In genomic region chr8:95235683-95236082, GRCm38 (mm10) we compare ENCODE assay signal across 9 mouse cellular contexts. TPM values are rescaled to one million over a fixed set of nuclear protein-coding genes. Genes with fewer than 3 reads are reported as not detected.
A peak's percentile ranks its signal among the peaks of the same experiment; 100 is the strongest.
DNase-seq lines count a peak whose midpoint lies in the region; ATAC-seq and TF ChIP-seq lines count a peak whose summit lies in the region.
"Had no signal": no experiment of that assay in that cellular context is flagged by ENCODE, and none has a peak within 500 bp of the region (broad histone marks: within the 10 kb centered on the region; RNA-seq: fewer than 3 reads in every experiment).

No protein-coding gene starts in this region.

- DNase-seq in CD4-positive, CD25-positive, alpha-beta regulatory T cell, adult 2 months (ENCODE audit: low read depth, low spot score): peak; percentile 84
- peak; percentile 57 for DNase-seq in c-Kit-positive CD71-positive TER-119-positive erythroid progenitor cells, embryonic 14.5 days (ENCODE audit: low spot score)
- DNase-seq in layer of hippocampus, postnatal 36 days: peak; percentile 66 to 76
- DNase-seq in midbrain, embryonic 11.5 days (ENCODE audit: low spot score, missing footprints): peak; percentile 98
- DNase-seq in spleen, adult 2 months (ENCODE audit: low read depth in 1 of 2, low spot score in 2 of 2): peak; percentile 12 to 68

- no peaks in the 10 kb centered on the region for H3K9me3 ChIP-seq in forebrain, embryonic 13.5 days (replicated peaks)
- no peaks in the 10 kb centered on the region for H3K9me3 ChIP-seq in midbrain, embryonic 11.5 days (ENCODE audit: control insufficient read depth, low read length)
- H3K9me3 ChIP-seq: midbrain, embryonic 12.5 days had no signal

- no peaks in the 10 kb centered on the region for H3K36me3 ChIP-seq in forebrain, embryonic 13.5 days (ENCODE audit: poor library complexity, severe bottlenecking)
- no peaks in the 10 kb centered on the region for H3K36me3 ChIP-seq in midbrain, embryonic 11.5 days (ENCODE audit: control insufficient read depth, insufficient read depth, low read length)
- H3K36me3 ChIP-seq in spleen, adult 2 months (ENCODE audit: control insufficient read depth, insufficient read depth, low read length): no peaks in the 10 kb centered on the region
- H3K36me3 ChIP-seq: midbrain, embryonic 12.5 days had no signal

- ATAC-seq in CD4-positive, CD25-positive, alpha-beta regulatory T cell, adult 4 months: no peak
- ATAC-seq in forebrain, embryonic 13.5 days: peak; percentile 59
- ATAC-seq in hematopoietic stem cell, adult 5-6 weeks (replicated peaks in 1 of 2; ENCODE audit: insufficient read depth in 1 of 2, low FRiP score in 2 of 2, low TSS enrichment in 1 of 2, low read depth in 1 of 2, poor library complexity in 2 of 2, severe bottlenecking in 2 of 2): peak; percentile 60 to 76
- no peak for ATAC-seq in midbrain, embryonic 11.5 days (ENCODE audit: low FRiP score)

- no peak overlapping the region for H3K27ac ChIP-seq in forebrain, embryonic 13.5 days
- H3K27ac ChIP-seq in midbrain, embryonic 11.5 days (ENCODE audit: low read depth, low read length): no peak overlapping the region
- no peak overlapping the region for H3K27ac ChIP-seq in spleen, adult 2 months (ENCODE audit: insufficient read depth, low read length)
- H3K27ac ChIP-seq: midbrain, embryonic 12.5 days had no signal

- 0% methylated on average over 3 of the region's 3 CpGs for WGBS in forebrain, embryonic 13.5 days
- 7% methylated on average over 3 of the region's 3 CpGs for WGBS in midbrain, embryonic 11.5 days
- 0% methylated on average over 3 of the region's 3 CpGs for WGBS in spleen, adult 2 months

- TF ChIP-seq CTCF in spleen, adult 2 months (IDR thresholded peaks at IDR 0.05; ENCODE audit: extremely low read depth, insufficient read depth, insufficient read length, insufficient replicate concordance): peak; percentile 76; the same call in 1 of the 2 replicates

- TF ChIP-seq POLR2A in spleen, adult 2 months (IDR thresholded peaks at IDR 0.05; ENCODE audit: low read depth, low read length): no peak

- no peak overlapping the region for H3K9ac ChIP-seq in forebrain, embryonic 13.5 days
- H3K9ac ChIP-seq in midbrain, embryonic 11.5 days (ENCODE audit: low read length): no peak overlapping the region
- H3K9ac ChIP-seq: midbrain, embryonic 12.5 days had no signal

- no peaks in the 10 kb centered on the region for H3K4me1 ChIP-seq in forebrain, embryonic 13.5 days
- H3K4me1 ChIP-seq in midbrain, embryonic 11.5 days (ENCODE audit: control insufficient read depth, insufficient read depth, low read length): no peaks in the 10 kb centered on the region
- no peaks in the 10 kb centered on the region for H3K4me1 ChIP-seq in spleen, adult 2 months (ENCODE audit: control insufficient read depth, insufficient read depth, insufficient read length)
- H3K4me1 ChIP-seq: midbrain, embryonic 12.5 days had no signal

- H3K27me3 ChIP-seq in forebrain, embryonic 13.5 days: no peaks in the 10 kb centered on the region
- H3K27me3 ChIP-seq in midbrain, embryonic 11.5 days (ENCODE audit: control insufficient read depth, insufficient read depth, low read length): no peaks in the 10 kb centered on the region
- no peaks in the 10 kb centered on the region for H3K27me3 ChIP-seq in spleen, adult 2 months (ENCODE audit: control insufficient read depth, insufficient read depth, low read length)
- H3K27me3 ChIP-seq: midbrain, embryonic 12.5 days had no signal

- no peak overlapping the region for H3K4me3 ChIP-seq in forebrain, embryonic 13.5 days
- no peak overlapping the region for H3K4me3 ChIP-seq in midbrain, embryonic 11.5 days (ENCODE audit: low read depth, low read length)
- no peak overlapping the region for H3K4me3 ChIP-seq in spleen, adult 2 months (ENCODE audit: extremely low read depth, insufficient read depth, insufficient read length)
- H3K4me3 ChIP-seq: midbrain, embryonic 12.5 days had no signal

- H3K4me2 ChIP-seq in forebrain, embryonic 13.5 days: no peak overlapping the region
- no peak overlapping the region for H3K4me2 ChIP-seq in midbrain, embryonic 11.5 days
- H3K4me2 ChIP-seq: midbrain, embryonic 12.5 days had no signal

RNA-seq across cellular contexts. Expression of gene Kifc3, which starts 33.1 kb away (rescaled TPM):
- polyA plus RNA-seq in CD4-positive, CD25-positive, alpha-beta regulatory T cell, adult 4 months (2017; shearing (Covaris generic)): not detected
- polyA plus RNA-seq in forebrain, embryonic 13.5 days (2015; fragmentation: Nextera tagmentation; extraction: Ambion mirVana): 8.2 and 8.3 TPM in 2 replicates
- total RNA-seq in hematopoietic stem cell, adult 5-6 weeks (2017): 0.79 and 2.0 TPM in 2 replicates
- 10 to 100 TPM; 61.4 to 62.0 TPM for total RNA-seq in layer of hippocampus, postnatal 36 days (2021)
- 2.3 and 3.6 TPM in 2 replicates for polyA plus RNA-seq in midbrain, embryonic 11.5 days (2014; fragmentation: Nextera tagmentation; extraction: Ambion mirVana)
- polyA plus RNA-seq in spleen, adult 2 months (2012; rRNA removed): 9.8 and 14.3 TPM in 2 replicates

Comparison
In these comparisons a context has a peak if more than half of its experiments do, and no peak if none do; other contexts are left out.
1. DNase-seq: peak in every context shown above with its lines; median percentile 98 in midbrain, embryonic 11.5 days; 84 in CD4-positive, CD25-positive, alpha-beta regulatory T cell, adult 2 months; 71 in layer of hippocampus, postnatal 36 days; 57 in c-Kit-positive CD71-positive TER-119-positive erythroid progenitor cells, embryonic 14.5 days; 40 in spleen, adult 2 months.
2. ATAC-seq: peak in forebrain, embryonic 13.5 days (single experiment) and hematopoietic stem cell, adult 5-6 weeks (2 of 2); none in CD4-positive, CD25-positive, alpha-beta regulatory T cell, adult 4 months (single experiment) and midbrain, embryonic 11.5 days (single experiment).